Mouse (Mus musculus): ENCODE results near the gene Itgb2. TPM values are rescaled to one million over a fixed set of nuclear protein-coding genes. Genes with fewer than 3 reads are reported as not detected.

Gene Itgb2
- polyA plus RNA-seq, 1 experiment from 2014 or later: 2.1 TPM

DNA sequence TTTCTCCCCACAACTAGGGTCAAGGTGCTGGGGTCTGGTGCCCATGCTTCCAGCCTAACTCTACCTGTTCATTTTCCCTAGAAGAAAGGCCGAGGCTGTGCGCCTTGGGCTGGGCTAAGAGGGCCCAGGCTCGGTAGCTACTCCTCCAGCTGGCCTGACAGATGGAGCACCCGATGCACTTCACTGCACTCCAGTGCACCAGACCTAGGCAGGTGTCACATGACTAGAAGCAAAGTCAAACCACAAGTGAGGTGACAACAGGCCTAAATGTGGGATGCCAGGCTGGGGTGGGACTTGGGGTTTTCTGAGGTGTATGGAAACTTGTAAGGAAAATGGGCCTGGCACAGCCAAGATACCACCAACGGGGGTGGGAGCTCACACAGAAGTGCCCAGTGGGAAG, 23.5 kb upstream of the Itgb2 start:
- peaks cover 6% of the 10 kb centered on the region; the same call in 1 of the 2 replicates for H3K4me1 ChIP-seq (replicated peaks; ENCODE audit: control insufficient read depth, insufficient read depth, low read length)
- H3K27me3 ChIP-seq (replicated peaks; ENCODE audit: control insufficient read depth, insufficient read depth, low read length): no peaks in the 10 kb centered on the region
- no peak overlapping the region for H3K4me3 ChIP-seq (ENCODE audit: low read depth, low read length)
- H3K9me3 ChIP-seq (ENCODE audit: control insufficient read depth): no peaks in the 10 kb centered on the region
- peaks cover 55% of the 10 kb centered on the region for H3K36me3 ChIP-seq (ENCODE audit: control insufficient read depth, insufficient read depth)
- no peak overlapping the region for H3K9ac ChIP-seq (ENCODE audit: low read depth, low read length)
- WGBS: 83% methylated on average over 5 of the region's 5 CpGs
- no peak for ATAC-seq
- no peak overlapping the region for H3K4me2 ChIP-seq (replicated peaks; ENCODE audit: low read depth)
- H3K27ac ChIP-seq (ENCODE audit: low read depth, low read length): no peak overlapping the region
- TF ChIP-seq CTCF (IDR thresholded peaks at IDR 0.05; ENCODE audit: low read depth): no peak

DNA sequence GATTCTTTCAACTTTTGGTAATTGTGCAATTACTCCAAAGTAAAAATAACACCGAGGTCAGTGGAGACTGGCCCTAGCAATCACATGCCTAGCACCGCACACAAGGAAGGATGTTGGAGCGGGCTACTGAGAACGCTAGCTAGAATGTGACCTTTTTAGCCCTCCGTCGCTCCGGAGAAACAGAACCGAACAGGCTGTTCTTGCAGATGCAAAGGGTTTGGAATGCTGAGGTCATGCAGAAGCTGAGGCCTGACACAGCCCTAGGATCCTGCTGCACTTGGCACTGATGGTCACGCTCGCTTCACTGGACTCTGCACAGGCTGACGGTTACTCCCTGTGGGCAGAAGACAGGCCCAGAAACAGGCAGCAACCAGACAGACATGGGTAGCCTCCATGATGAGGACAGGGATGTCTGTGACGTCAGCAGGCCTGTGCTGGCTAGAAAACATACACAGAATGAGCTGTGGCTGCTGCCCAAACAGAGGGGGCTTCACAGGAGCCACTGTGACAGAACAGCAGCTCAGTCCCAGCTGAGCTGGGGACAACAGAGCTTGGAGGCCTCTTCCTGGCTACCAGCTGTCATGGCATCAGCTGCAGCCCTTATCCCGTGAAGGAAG, 23.0 kb upstream of the Itgb2 start:
- ATAC-seq: no peak
- H3K9me3 ChIP-seq (ENCODE audit: control insufficient read depth): no peaks in the 10 kb centered on the region
- no peak for TF ChIP-seq CTCF (IDR thresholded peaks at IDR 0.05; ENCODE audit: low read depth)
- H3K27me3 ChIP-seq (replicated peaks; ENCODE audit: control insufficient read depth, insufficient read depth, low read length): no peaks in the 10 kb centered on the region
- H3K36me3 ChIP-seq (ENCODE audit: control insufficient read depth, insufficient read depth): peaks cover 55% of the 10 kb centered on the region
- no peak overlapping the region for H3K27ac ChIP-seq (ENCODE audit: low read depth, low read length)
- no peak overlapping the region for H3K9ac ChIP-seq (ENCODE audit: low read depth, low read length)
- H3K4me2 ChIP-seq (replicated peaks; ENCODE audit: low read depth): no peak overlapping the region
- 88% methylated on average over 13 of the region's 13 CpGs for WGBS
- H3K4me1 ChIP-seq (replicated peaks; ENCODE audit: control insufficient read depth, insufficient read depth, low read length): peaks cover 6% of the 10 kb centered on the region; the same call in 1 of the 2 replicates
- no peak overlapping the region for H3K4me3 ChIP-seq (ENCODE audit: low read depth, low read length)

DNA sequence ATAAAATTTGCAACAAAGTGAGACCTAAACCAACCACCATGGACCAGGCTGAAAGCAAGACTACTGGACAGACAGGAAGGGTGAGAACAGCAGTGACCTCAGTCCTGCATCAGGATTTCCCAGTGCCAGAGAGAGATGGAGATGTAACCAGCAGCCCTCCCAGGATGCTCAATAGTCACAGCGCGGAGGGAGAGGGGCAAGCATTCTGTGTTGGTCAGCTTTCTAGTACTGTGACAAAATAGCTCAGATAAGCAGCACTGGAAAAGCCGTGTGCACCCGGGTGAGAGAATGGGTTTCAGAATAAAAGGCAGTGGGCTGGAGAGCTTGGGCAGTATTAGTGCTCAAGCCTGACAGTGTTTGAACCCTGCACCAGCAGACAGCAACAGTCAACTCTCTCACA, 22.3 kb upstream of the Itgb2 start:
- H3K4me1 ChIP-seq (replicated peaks; ENCODE audit: control insufficient read depth, insufficient read depth, low read length): peaks cover 6% of the 10 kb centered on the region; the same call in 1 of the 2 replicates
- H3K9ac ChIP-seq (ENCODE audit: low read depth, low read length): no peak overlapping the region
- H3K27ac ChIP-seq (ENCODE audit: low read depth, low read length): no peak overlapping the region
- TF ChIP-seq CTCF (IDR thresholded peaks at IDR 0.05; ENCODE audit: low read depth): no peak
- no peak overlapping the region for H3K4me3 ChIP-seq (ENCODE audit: low read depth, low read length)
- H3K9me3 ChIP-seq (ENCODE audit: control insufficient read depth): no peaks in the 10 kb centered on the region
- peaks cover 56% of the 10 kb centered on the region for H3K36me3 ChIP-seq (ENCODE audit: control insufficient read depth, insufficient read depth)
- no peak for ATAC-seq
- H3K4me2 ChIP-seq (replicated peaks; ENCODE audit: low read depth): no peak overlapping the region
- WGBS: 96% methylated on average over 4 of the region's 4 CpGs
- no peaks in the 10 kb centered on the region for H3K27me3 ChIP-seq (replicated peaks; ENCODE audit: control insufficient read depth, insufficient read depth, low read length)

DNA sequence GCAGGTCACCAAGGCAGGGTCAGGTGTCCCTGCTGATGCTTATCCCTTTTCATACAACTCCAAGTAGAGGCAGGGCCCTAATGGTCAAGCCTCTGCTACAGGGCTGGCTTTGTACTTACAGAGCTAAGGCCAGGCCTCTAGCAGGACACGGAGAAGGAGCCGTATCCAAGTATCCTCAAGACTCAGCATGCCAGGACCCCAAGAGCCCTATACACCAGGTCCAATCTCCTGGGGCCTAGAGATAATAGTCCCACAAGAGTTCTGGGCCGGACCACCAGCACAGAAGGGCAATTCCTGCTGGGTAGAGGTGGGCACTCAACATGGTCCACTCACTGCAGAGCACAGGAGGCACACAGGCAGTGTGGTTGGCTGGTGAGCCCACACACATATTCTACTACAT, 21.3 kb upstream of the Itgb2 start:
- Histone ChIP-seq H3K27me3 (replicated peaks; ENCODE audit: control insufficient read depth, insufficient read depth, low read length) (no peaks in the 10 kb centered on the region), H3K4me2 (replicated peaks; ENCODE audit: low read depth) (peak overlapping the region; percentile 51; the same call in 1 of the 2 replicates), H3K36me3 (ENCODE audit: control insufficient read depth, insufficient read depth) (peaks cover 52% of the 10 kb centered on the region), H3K27ac (ENCODE audit: low read depth, low read length) (peak overlapping the region; percentile 83), H3K9me3 (ENCODE audit: control insufficient read depth) (no peaks in the 10 kb centered on the region), H3K4me3 (ENCODE audit: low read depth, low read length) (no peak overlapping the region), H3K9ac (ENCODE audit: low read depth, low read length) (no peak overlapping the region), H3K4me1 (replicated peaks; ENCODE audit: control insufficient read depth, insufficient read depth, low read length) (peaks cover 6% of the 10 kb centered on the region; the same call in 1 of the 2 replicates)
- TF ChIP-seq CTCF (IDR thresholded peaks at IDR 0.05; ENCODE audit: low read depth): no peak
- WGBS: 90% methylated on average over 3 of the region's 3 CpGs
- no peak for ATAC-seq

DNA sequence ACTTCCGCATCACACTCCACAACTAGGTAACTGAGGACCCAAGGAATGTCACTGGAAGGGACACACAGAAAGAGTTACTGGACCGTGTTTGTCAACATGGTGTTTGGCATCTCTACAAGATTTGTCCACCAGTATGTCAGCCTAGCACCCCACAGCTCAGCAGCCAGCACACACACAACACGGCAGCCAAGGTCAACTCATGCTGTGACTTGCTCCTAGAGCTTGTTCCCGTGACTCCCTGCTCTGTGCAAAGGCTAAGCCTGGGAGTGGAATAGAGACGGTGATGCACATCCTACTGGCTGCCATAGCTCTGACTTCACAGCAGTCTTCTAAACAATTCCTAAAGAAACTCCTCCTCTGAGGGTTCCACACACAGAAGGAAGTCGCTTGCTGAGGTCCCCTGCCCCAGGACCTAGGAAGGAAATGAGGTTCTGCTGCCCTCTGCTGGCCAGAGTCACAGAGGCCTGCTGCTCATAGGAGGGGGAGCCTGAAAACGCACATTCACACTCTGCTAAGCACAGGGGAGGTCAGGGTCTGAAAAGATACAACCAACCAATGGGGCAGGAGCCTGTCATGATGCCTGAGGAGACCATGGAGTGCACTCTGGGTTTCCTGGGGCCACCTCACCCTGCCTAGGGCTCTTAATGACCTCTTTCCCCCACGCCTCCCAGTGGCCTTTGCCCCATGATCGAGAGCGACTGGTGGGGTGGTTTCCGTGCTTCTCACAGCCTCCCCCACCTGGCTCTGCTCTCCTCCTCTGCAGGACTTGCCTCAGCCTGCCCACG, 20.5 kb upstream of the Itgb2 start:
- H3K9me3 ChIP-seq (ENCODE audit: control insufficient read depth): no peaks in the 10 kb centered on the region
- H3K4me2 ChIP-seq (replicated peaks; ENCODE audit: low read depth): peak overlapping the region; percentile 51
- H3K4me3 ChIP-seq (ENCODE audit: low read depth, low read length): no peak overlapping the region
- peaks cover 6% of the 10 kb centered on the region; the same call in 1 of the 2 replicates for H3K4me1 ChIP-seq (replicated peaks; ENCODE audit: control insufficient read depth, insufficient read depth, low read length)
- no peak overlapping the region for H3K9ac ChIP-seq (ENCODE audit: low read depth, low read length)
- no peaks in the 10 kb centered on the region for H3K27me3 ChIP-seq (replicated peaks; ENCODE audit: control insufficient read depth, insufficient read depth, low read length)
- WGBS: 37% methylated on average over 12 of the region's 12 CpGs
- peak overlapping the region; percentile 83 for H3K27ac ChIP-seq (ENCODE audit: low read depth, low read length)
- peak; percentile 99 for TF ChIP-seq CTCF (IDR thresholded peaks at IDR 0.05; ENCODE audit: low read depth)
- H3K36me3 ChIP-seq (ENCODE audit: control insufficient read depth, insufficient read depth): peaks cover 52% of the 10 kb centered on the region
- ATAC-seq: peak; percentile 97

DNA sequence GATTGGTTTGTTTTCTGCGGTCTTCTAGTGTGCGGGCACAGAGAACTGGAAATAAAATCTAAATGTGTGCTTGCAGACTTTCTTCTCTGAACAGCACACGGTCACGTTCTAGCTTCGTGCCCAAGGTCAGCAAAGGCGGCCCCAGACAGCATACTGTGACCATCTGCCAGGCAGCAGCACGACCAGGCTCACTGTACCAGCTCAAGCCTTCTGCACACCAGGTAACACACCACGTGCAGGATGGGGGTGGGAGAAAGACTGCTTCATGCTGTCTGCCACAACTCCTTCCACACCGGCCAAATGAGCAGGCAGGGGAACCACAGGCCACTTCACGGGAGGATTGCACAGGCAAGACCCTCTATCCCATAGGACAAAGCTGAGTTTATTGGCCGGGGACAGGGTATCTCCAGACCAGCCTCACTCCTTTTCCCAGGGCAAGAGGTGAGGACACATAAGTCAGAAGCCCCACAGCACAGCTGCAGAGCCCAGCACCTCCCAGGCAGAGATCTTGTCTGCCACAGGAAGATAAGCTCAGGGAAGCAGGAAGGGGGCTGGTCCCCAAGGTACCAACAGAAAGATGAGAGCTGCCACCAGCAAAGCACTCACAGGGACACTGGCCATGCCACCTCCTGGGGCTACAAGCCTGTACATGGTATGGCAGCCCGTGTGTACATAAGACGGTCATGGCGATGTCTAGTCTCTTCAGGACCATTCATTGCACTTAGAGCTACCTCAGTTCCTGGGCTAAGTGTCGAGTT, 19.6 kb upstream of the Itgb2 start:
- WGBS: 53% methylated on average over 15 of the region's 15 CpGs
- Histone ChIP-seq H3K27me3 (replicated peaks; ENCODE audit: control insufficient read depth, insufficient read depth, low read length) (no peaks in the 10 kb centered on the region), H3K4me3 (ENCODE audit: low read depth, low read length) (no peak overlapping the region), H3K4me1 (replicated peaks; ENCODE audit: control insufficient read depth, insufficient read depth, low read length) (peaks cover 10% of the 10 kb centered on the region; the same call in 1 of the 2 replicates), H3K36me3 (ENCODE audit: control insufficient read depth, insufficient read depth) (peaks cover 46% of the 10 kb centered on the region), H3K9me3 (ENCODE audit: control insufficient read depth) (no peaks in the 10 kb centered on the region), H3K9ac (ENCODE audit: low read depth, low read length) (no peak overlapping the region), H3K27ac (ENCODE audit: low read depth, low read length) (peak overlapping the region; percentile 83), H3K4me2 (replicated peaks; ENCODE audit: low read depth) (peak overlapping the region; percentile 51)
- peak; percentile 52 for ATAC-seq
- no peak for TF ChIP-seq CTCF (IDR thresholded peaks at IDR 0.05; ENCODE audit: low read depth)

Measured in intestine, postnatal 0 days (tissue).